In the genomic region with DNA sequence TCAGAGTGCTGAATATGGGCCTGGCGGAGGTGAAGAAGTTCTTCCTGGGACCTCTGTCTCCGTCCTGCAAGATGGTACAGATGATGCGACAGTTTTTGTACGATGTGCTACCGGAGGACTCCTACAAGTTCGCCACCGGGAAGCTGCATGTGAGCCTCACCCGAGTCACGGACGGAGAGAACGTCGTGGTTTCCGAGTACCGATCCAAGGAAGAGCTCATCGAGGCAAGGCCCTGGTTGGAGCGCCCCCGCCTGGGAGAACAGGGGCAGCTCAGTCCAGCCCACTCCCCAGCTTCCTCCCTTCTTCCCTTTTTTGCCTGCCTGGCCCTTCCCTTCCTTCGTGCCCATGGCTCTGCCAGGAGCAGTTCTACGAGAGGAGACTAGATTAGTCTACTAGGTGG, we compare ENCODE assay signal across 9 mouse cellular contexts. TPM values are rescaled to one million over a fixed set of nuclear protein-coding genes. Genes with fewer than 3 reads are reported as not detected.
DNase-seq lines count a peak whose midpoint lies in the region; ATAC-seq and TF ChIP-seq lines count a peak whose summit lies in the region.
"Had no signal": no experiment of that assay in that cellular context is flagged by ENCODE, and none has a peak within 500 bp of the region (broad histone marks: within the 10 kb centered on the region; RNA-seq: fewer than 3 reads in every experiment).

No protein-coding gene starts in this region.

- peak; percentile 47 for TF ChIP-seq CTCF in gastrocnemius, adult 2 months (IDR thresholded peaks at IDR 0.05)
- TF ChIP-seq CTCF in liver, postnatal 0 days (IDR thresholded peaks at IDR 0.05; ENCODE audit: low read depth) = peak; percentile 66

- peak; percentile 36 for DNase-seq in gastrocnemius, adult 2 months
- DNase-seq in gastrocnemius, adult 8-10 months (ENCODE audit: low spot score in 2 of 2) = no peak
- DNase-seq in right cerebral cortex, adult 18-20 months = peak; percentile 34
- DNase-seq in right cerebral cortex, postnatal 25 days = no peak
- peak; percentile 16 to 24 for DNase-seq in heart, postnatal 14 days
- peak; percentile 46 for DNase-seq in liver, postnatal 0 days
- DNase-seq in testis, postnatal 14 days (ENCODE audit: low spot score) = peak; percentile 31

- TF ChIP-seq EP300 in liver, postnatal 0 days (IDR thresholded peaks at IDR 0.05; ENCODE audit: low read depth) = no peak

- H3K4me1 ChIP-seq in liver, postnatal 0 days (ENCODE audit: insufficient read depth) = peaks cover 14% of the 10 kb centered on the region; the same call in 1 of the 2 replicates

- intact Hi-C loops in gastrocnemius, adult 2 months (cut with DNase I) = no loop called here
- intact Hi-C loops in heart, postnatal 14 days (cut with DNase I) = loop anchor here (5.0 kb wide), 1 partner anchor 185 kb away; a partner anchor contains a TSS

- ATAC-seq in liver, postnatal 0 days = no peak
- no peak for ATAC-seq in megakaryocyte-erythroid progenitor cell, adult 5-6 weeks (replicated peaks; ENCODE audit: low FRiP score, low TSS enrichment, poor library complexity, severe bottlenecking)

- H3K4me2 ChIP-seq in liver, postnatal 0 days (ENCODE audit: low read depth, low read length) = no peak overlapping the region

- no peak overlapping the region for H3K4me3 ChIP-seq in gastrocnemius, adult 2 months
- H3K4me3 ChIP-seq in liver, postnatal 0 days (ENCODE audit: low read depth, low read length) = no peak overlapping the region

- H3K27me3 ChIP-seq in liver, postnatal 0 days (ENCODE audit: insufficient read depth, low read length) = peaks cover 11% of the 10 kb centered on the region; the same call in 1 of the 2 replicates

- H3K9ac ChIP-seq in liver, postnatal 0 days (replicated peaks) = no peak overlapping the region

- 26% methylated on average over 19 of the region's 19 CpGs for WGBS in liver, postnatal 0 days (ENCODE audit: insufficient replicate concordance)

- no peaks in the 10 kb centered on the region for H3K36me3 ChIP-seq in liver, postnatal 0 days (replicated peaks; ENCODE audit: insufficient read depth, low read length)

- H3K27ac ChIP-seq in gastrocnemius, adult 2 months = no peak overlapping the region
- H3K27ac ChIP-seq in liver, postnatal 0 days (ENCODE audit: low read depth) = no peak overlapping the region

- H3K9me3 ChIP-seq in liver, postnatal 0 days (ENCODE audit: low read length) = no peaks in the 10 kb centered on the region

RNA-seq across cellular contexts. Expression of a gene that starts 18.6 kb away (rescaled TPM):
- not detected for total RNA-seq in gastrocnemius, adult 2 months (2021)
- not detected for total RNA-seq in gastrocnemius, adult 8-10 months (2022)
- total RNA-seq in heart, postnatal 14 days (2021) = not detected
- 0.09 and 0.16 TPM in 2 replicates for polyA plus RNA-seq in liver, postnatal 0 days (2015; fragmentation: Nextera tagmentation; extraction: Ambion mirVana)
- total RNA-seq in megakaryocyte-erythroid progenitor cell, adult 5-6 weeks (2014; fragmentation: Nextera tagmentation) = not detected in 2 replicates
- not detected in 2 replicates for total RNA-seq in megakaryocyte-erythroid progenitor cell, adult 5-6 weeks (2017)
- polyA plus RNA-seq: heart, embryonic 14.5 days had no signal

RNA-seq across cellular contexts. Expression of a gene that starts 38.3 kb away (rescaled TPM):
- total RNA-seq in gastrocnemius, adult 2 months (2021) = under 1 TPM in 1 of 2 experiments, not detected in 1; 0.10 TPM
- not detected for total RNA-seq in gastrocnemius, adult 8-10 months (2022)
- under 1 TPM; 0.07 TPM for total RNA-seq in heart, postnatal 14 days (2021)
- 0.08 and 0.09 TPM in 2 replicates for polyA plus RNA-seq in liver, postnatal 0 days (2015; fragmentation: Nextera tagmentation; extraction: Ambion mirVana)
- 0.20 and 0.33 TPM in 2 replicates for total RNA-seq in megakaryocyte-erythroid progenitor cell, adult 5-6 weeks (2014; fragmentation: Nextera tagmentation)
- total RNA-seq in megakaryocyte-erythroid progenitor cell, adult 5-6 weeks (2017) = 0.23 and 0.66 TPM in 2 replicates

Comparison
In these comparisons a context has a peak if more than half of its experiments do, and no peak if none do; other contexts are left out.
1. DNase-seq: peak in gastrocnemius, adult 2 months (single experiment), right cerebral cortex, adult 18-20 months (single experiment), heart, postnatal 14 days (2 of 2), liver, postnatal 0 days (single experiment) and testis, postnatal 14 days (single experiment); none in gastrocnemius, adult 8-10 months (0 of 2) and right cerebral cortex, postnatal 25 days (single experiment).